Mouse (Mus musculus): Measurements from ENCODE around the gene AU021092. TPM values are rescaled to one million over a fixed set of nuclear protein-coding genes. Genes with fewer than 3 reads are reported as not detected.
"Not testable (repeated sequence)": the region's sequence is repeated elsewhere in the genome, so short reads cannot be mapped to it uniquely, and the experiment has no call there.

AU021092 gene
- polyA plus RNA-seq, 1 experiment from 2014 or later, result 5.9 TPM

- H3K9me3 ChIP-seq, result no peaks in the 10 kb centered on the region
- ATAC-seq (ENCODE audit: low FRiP score, low read depth), result no peak
- no peaks in the 10 kb centered on the region for H3K4me1 ChIP-seq
- H3K36me3 ChIP-seq, result peaks cover 58% of the 10 kb centered on the region
- 94% methylated on average over 4 of the region's 4 CpGs for WGBS
- H3K27me3 ChIP-seq (replicated peaks), result no peaks in the 10 kb centered on the region
- no peak overlapping the region for H3K4me2 ChIP-seq (replicated peaks)
- H3K27ac ChIP-seq, result no peak overlapping the region
- H3K4me3 ChIP-seq, result no peak overlapping the region
- no peak overlapping the region for H3K9ac ChIP-seq
Observed at GRCm38 (mm10) chr16:5242355-5242754, 20.3 kb upstream of the AU021092 start.

GRCm38 (mm10) chr16:5233418-5234313 lies 11.6 kb upstream of the AU021092 start, which contains the start of gene Alg1:
Alg1 (plus strand) TSS chr16:5233621.
- Histone ChIP-seq H3K36me3 (no peaks in the 10 kb centered on the region; the same call in 1 of the 2 replicates), H3K4me3 (peak within 1 kb of the TSS; percentile 80)

GRCm38 (mm10) chr16:5232982-5233381 lies 10.9 kb upstream of the AU021092 start:
- 76% methylated on average over 4 of the region's 4 CpGs for WGBS
- H3K4me1 ChIP-seq, result peaks cover 8% of the 10 kb centered on the region
- ATAC-seq (ENCODE audit: low FRiP score, low read depth), result no peak
- H3K9me3 ChIP-seq, result no peaks in the 10 kb centered on the region
- H3K4me3 ChIP-seq, result 0 out of 2 replicates have a peak overlapping the region, but pooled peaks have one; percentile 80
- H3K4me2 ChIP-seq (replicated peaks), result peak overlapping the region; percentile 73
- H3K27ac ChIP-seq, result no peak overlapping the region
- no peaks in the 10 kb centered on the region for H3K36me3 ChIP-seq
- no peaks in the 10 kb centered on the region for H3K27me3 ChIP-seq (replicated peaks)
- H3K9ac ChIP-seq, result no peak overlapping the region

More at GRCm38 (mm10) chr16:5233418-5234313, 11.6 kb upstream of the AU021092 start, which contains the start of gene Alg1:
- peak within 1 kb of the TSS; percentile 73 for H3K4me2 ChIP-seq (replicated peaks)
- H3K9ac ChIP-seq, result peak within 1 kb of the TSS; percentile 78
- ATAC-seq (ENCODE audit: low FRiP score, low read depth), result peak; percentile 93
- WGBS, result 2% methylated on average over 47 of the region's 47 CpGs
- H3K27me3 ChIP-seq (replicated peaks), result no peaks in the 10 kb centered on the region
- no peaks in the 10 kb centered on the region for H3K9me3 ChIP-seq
- H3K27ac ChIP-seq, result no peak within 1 kb of the TSS
- H3K4me1 ChIP-seq, result peaks cover 8% of the 10 kb centered on the region

GRCm38 (mm10) chr16:5228103-5228502 lies 6.0 kb upstream of the AU021092 start:
- 80% methylated on average over 3 of the region's 3 CpGs for WGBS
- not testable (repeated sequence) for H3K4me2 ChIP-seq (replicated peaks); H3K9me3 ChIP-seq

GRCm38 (mm10) chr16:5227501-5227900 lies 5.4 kb upstream of the AU021092 start:
- H3K36me3 ChIP-seq; H3K4me3 ChIP-seq; H3K27ac ChIP-seq; H3K27me3 ChIP-seq (replicated peaks); H3K4me1 ChIP-seq; H3K9me3 ChIP-seq; ATAC-seq (ENCODE audit: low FRiP score, low read depth); H3K4me2 ChIP-seq (replicated peaks); H3K9ac ChIP-seq: not testable (repeated sequence)
- WGBS, result 82% methylated on average over 19 of the region's 19 CpGs

More at GRCm38 (mm10) chr16:5228103-5228502, 6.0 kb upstream of the AU021092 start:
- H3K4me3 ChIP-seq; ATAC-seq (ENCODE audit: low FRiP score, low read depth); H3K27me3 ChIP-seq (replicated peaks); H3K27ac ChIP-seq; H3K4me1 ChIP-seq; H3K9ac ChIP-seq; H3K36me3 ChIP-seq: not testable (repeated sequence)

- H3K27me3 ChIP-seq (replicated peaks); ATAC-seq (ENCODE audit: low FRiP score, low read depth); H3K4me2 ChIP-seq (replicated peaks); H3K9ac ChIP-seq; H3K36me3 ChIP-seq; H3K9me3 ChIP-seq; H3K4me1 ChIP-seq; H3K27ac ChIP-seq; H3K4me3 ChIP-seq: not testable (repeated sequence)
- WGBS, result 18% methylated on average over 1 of the region's 1 CpGs
Observed at GRCm38 (mm10) chr16:5226534-5226933, 4.4 kb upstream of the AU021092 start.

GRCm38 (mm10) chr16:5221403-5221802 lies 696 bp downstream of the AU021092 start:
- Histone ChIP-seq H3K4me1 (no peaks in the 10 kb centered on the region), H3K27me3 (replicated peaks) (no peaks in the 10 kb centered on the region), H3K4me2 (replicated peaks) (no peak overlapping the region), H3K27ac (no peak overlapping the region), H3K36me3 (no peaks in the 10 kb centered on the region), H3K9ac (no peak overlapping the region), H3K9me3 (no peaks in the 10 kb centered on the region), H3K4me3 (no peak overlapping the region)
- WGBS, result 69% methylated on average over 4 of the region's 4 CpGs
- no peak for ATAC-seq (ENCODE audit: low FRiP score, low read depth)

- Histone ChIP-seq H3K4me2 (replicated peaks) (no peak overlapping the region), H3K36me3 (no peaks in the 10 kb centered on the region), H3K9ac (no peak overlapping the region), H3K4me3 (no peak overlapping the region), H3K27ac (no peak overlapping the region), H3K27me3 (replicated peaks) (no peaks in the 10 kb centered on the region), H3K4me1 (no peaks in the 10 kb centered on the region), H3K9me3 (no peaks in the 10 kb centered on the region)
- WGBS, result 80% methylated on average over 5 of the region's 5 CpGs
- no peak for ATAC-seq (ENCODE audit: low FRiP score, low read depth)
Observed at GRCm38 (mm10) chr16:5217341-5218133, 4.6 kb downstream of the AU021092 start.

GRCm38 (mm10) chr16:5216686-5217085 lies 5.4 kb downstream of the AU021092 start:
- H3K4me3 ChIP-seq, result no peak overlapping the region
- no peak for ATAC-seq (ENCODE audit: low FRiP score, low read depth)
- H3K4me2 ChIP-seq (replicated peaks), result no peak overlapping the region
- H3K4me1 ChIP-seq, result no peaks in the 10 kb centered on the region
- H3K27me3 ChIP-seq (replicated peaks), result no peaks in the 10 kb centered on the region
- no peak overlapping the region for H3K27ac ChIP-seq
- no peak overlapping the region for H3K9ac ChIP-seq
- H3K9me3 ChIP-seq, result no peaks in the 10 kb centered on the region
- WGBS, result 69% methylated on average over 6 of the region's 6 CpGs
- H3K36me3 ChIP-seq, result no peaks in the 10 kb centered on the region

- Histone ChIP-seq H3K9ac (no peak overlapping the region), H3K4me1 (no peaks in the 10 kb centered on the region), H3K36me3 (no peaks in the 10 kb centered on the region), H3K9me3 (no peaks in the 10 kb centered on the region), H3K27me3 (replicated peaks) (no peaks in the 10 kb centered on the region), H3K4me2 (replicated peaks) (no peak overlapping the region), H3K27ac (no peak overlapping the region), H3K4me3 (no peak overlapping the region)
- 82% methylated on average over 2 of the region's 2 CpGs for WGBS
- ATAC-seq (ENCODE audit: low FRiP score, low read depth), result no peak
Observed at GRCm38 (mm10) chr16:5214126-5214525, 8.0 kb downstream of the AU021092 start.

GRCm38 (mm10) chr16:5212150-5212549 lies 9.9 kb downstream of the AU021092 start:
- H3K27ac ChIP-seq, result no peak overlapping the region
- no peak overlapping the region for H3K4me2 ChIP-seq (replicated peaks)
- no peak overlapping the region for H3K9ac ChIP-seq
- H3K9me3 ChIP-seq, result no peaks in the 10 kb centered on the region
- H3K4me3 ChIP-seq, result no peak overlapping the region
- no peaks in the 10 kb centered on the region for H3K4me1 ChIP-seq
- ATAC-seq (ENCODE audit: low FRiP score, low read depth), result no peak
- WGBS, result 91% methylated on average over 3 of the region's 3 CpGs
- no peaks in the 10 kb centered on the region for H3K27me3 ChIP-seq (replicated peaks)
- no peaks in the 10 kb centered on the region for H3K36me3 ChIP-seq

- Histone ChIP-seq H3K36me3 (no peaks in the 10 kb centered on the region), H3K4me1 (no peaks in the 10 kb centered on the region), H3K27ac (no peak overlapping the region), H3K4me3 (no peak overlapping the region), H3K4me2 (replicated peaks) (no peak overlapping the region), H3K9ac (no peak overlapping the region), H3K9me3 (no peaks in the 10 kb centered on the region), H3K27me3 (replicated peaks) (no peaks in the 10 kb centered on the region)
- ATAC-seq (ENCODE audit: low FRiP score, low read depth), result no peak
- 71% methylated on average over 2 of the region's 2 CpGs for WGBS
Observed at GRCm38 (mm10) chr16:5210365-5210764, 11.7 kb downstream of the AU021092 start.

Measured in neural tube, embryonic 12.5 days (tissue).